Mouse (Mus musculus) neural tube, embryonic 13.5 days (tissue): ENCODE data around the gene Mmgt2. TPM values are rescaled to one million over a fixed set of nuclear protein-coding genes. Genes with fewer than 3 reads are reported as not detected.
"Not testable (repeated sequence)": the region's sequence is repeated elsewhere in the genome, so short reads cannot be mapped to it uniquely, and the experiment has no call there.

ENCODE experiments used
- ATAC-seq: fragments of 200-750 bp; cut with Nextera tagmentation; 2 replicates; pipeline ENCODE4 v1.8.0; 2017; ENCODE audit warnings: low read depth, mild to moderate bottlenecking, moderate TSS enrichment, moderate library complexity
- H3K27ac ChIP-seq: fragments of 300-500 bp; sonication (generic); replicated peaks from 2 replicates; pipeline ENCODE4 v1.5.1; 2015; ENCODE audit warnings: moderate library complexity, mild to moderate bottlenecking, inconsistent platforms
- H3K27me3 ChIP-seq: fragments of 300-500 bp; sonication (generic); 2 replicates; pipeline ENCODE4 v1.6.1; 2015; ENCODE audit warnings: mild to moderate bottlenecking, inconsistent platforms
- H3K36me3 ChIP-seq: fragments of 300-500 bp; sonication (generic); 2 replicates; pipeline ENCODE4 v1.6.1; 2015; ENCODE audit warnings: mild to moderate bottlenecking, inconsistent platforms
- H3K4me1 ChIP-seq: fragments of 300-500 bp; sonication (generic); replicated peaks from 2 replicates; pipeline ENCODE4 v1.6.1; 2015; ENCODE audit warnings: inconsistent platforms
- H3K4me2 ChIP-seq: fragments of 300-500 bp; sonication (generic); 2 replicates; pipeline ENCODE4 v1.6.1; 2015; ENCODE audit warnings: inconsistent platforms, mild to moderate bottlenecking, moderate library complexity
- H3K4me3 ChIP-seq: fragments of 300-500 bp; sonication (generic); 2 replicates; pipeline ENCODE4 v1.5.1; 2015; ENCODE audit warnings: mild to moderate bottlenecking, inconsistent platforms
- H3K9ac ChIP-seq: fragments of 300-500 bp; sonication (generic); 2 replicates; pipeline ENCODE4 v1.6.1; 2015; ENCODE audit warnings: moderate library complexity, mild to moderate bottlenecking, inconsistent platforms
- H3K9me3 ChIP-seq: fragments of 300-500 bp; sonication (generic); 2 replicates; pipeline ENCODE4 v1.6.1; 2016; ENCODE audit warnings: inconsistent platforms
- WGBS: fragments of 180-500 bp; shearing (Covaris S2); methylation state at CpG from one replicate; pipeline ENCODE4 v1.1.7; 2015; 5-methylcytosine and 5-hydroxymethylcytosine counted together
- polyA plus RNA-seq: library from polyadenylated mRNA; unstranded; fragments of >200 nt; fragmentation: Nextera tagmentation; extraction: Ambion mirVana; gene quantifications from 2 replicates; pipeline ENCODE4 v1.2.1, GENCODE M21; 2015

Mmgt2 gene
- polyA plus RNA-seq, 1 experiment from 2014 or later: 21.4 TPM

- no peak for ATAC-seq
- Histone ChIP-seq H3K27ac (no peak overlapping the region; the same call in 1 of the 2 replicates), H3K4me1 (peaks cover 50% of the 10 kb centered on the region)
Measured at GRCm38 (mm10) chr11:62642023-62642844, 6.2 kb upstream of the Mmgt2 start.

GRCm38 (mm10) chr11:62643011-62643631 lies 5.3 kb upstream of the Mmgt2 start:
- 0 out of 2 replicates have a peak overlapping the region, but pooled peaks have one; percentile 46 for H3K27ac ChIP-seq
- H3K9me3 ChIP-seq: no peaks in the 10 kb centered on the region
- H3K4me1 ChIP-seq: peaks cover 58% of the 10 kb centered on the region
- H3K9ac ChIP-seq: no peak overlapping the region
- no peak overlapping the region for H3K4me2 ChIP-seq
- H3K27me3 ChIP-seq: no peaks in the 10 kb centered on the region
- no peak for ATAC-seq
- no peaks in the 10 kb centered on the region for H3K36me3 ChIP-seq
- 73% methylated on average over 8 of the region's 8 CpGs for WGBS
- no peak overlapping the region for H3K4me3 ChIP-seq

More at GRCm38 (mm10) chr11:62642023-62642844, 6.2 kb upstream of the Mmgt2 start:
- Histone ChIP-seq H3K27me3 (no peaks in the 10 kb centered on the region), H3K4me2 (no peak overlapping the region), H3K36me3 (no peaks in the 10 kb centered on the region), H3K4me3 (no peak overlapping the region), H3K9me3 (no peaks in the 10 kb centered on the region), H3K9ac (0 out of 2 replicates have a peak overlapping the region, but pooled peaks have one; percentile 8)
- WGBS: 57% methylated on average over 11 of the region's 11 CpGs

GRCm38 (mm10) chr11:62643681-62644363 lies 4.6 kb upstream of the Mmgt2 start:
- 85% methylated on average over 10 of the region's 10 CpGs for WGBS
- Histone ChIP-seq H3K36me3 (no peaks in the 10 kb centered on the region), H3K9me3 (no peaks in the 10 kb centered on the region), H3K27me3 (no peaks in the 10 kb centered on the region), H3K4me2 (no peak overlapping the region), H3K27ac (0 out of 2 replicates have a peak overlapping the region, but pooled peaks have one; percentile 46), H3K9ac (no peak overlapping the region), H3K4me3 (no peak overlapping the region), H3K4me1 (peaks cover 60% of the 10 kb centered on the region)
- no peak for ATAC-seq

- H3K4me3 ChIP-seq: no peak overlapping the region
- no peaks in the 10 kb centered on the region for H3K27me3 ChIP-seq
- no peak overlapping the region for H3K27ac ChIP-seq
- H3K4me1 ChIP-seq: peaks cover 67% of the 10 kb centered on the region
- H3K4me2 ChIP-seq: no peak overlapping the region
- 94% methylated on average over 5 of the region's 5 CpGs for WGBS
- no peak overlapping the region for H3K9ac ChIP-seq
- no peaks in the 10 kb centered on the region for H3K9me3 ChIP-seq
- no peak for ATAC-seq
- no peaks in the 10 kb centered on the region for H3K36me3 ChIP-seq
Measured at GRCm38 (mm10) chr11:62644602-62645336, 3.7 kb upstream of the Mmgt2 start.

- Histone ChIP-seq H3K4me1 (peaks cover 67% of the 10 kb centered on the region), H3K9ac (no peak overlapping the region), H3K36me3 (no peaks in the 10 kb centered on the region), H3K27me3 (no peaks in the 10 kb centered on the region), H3K27ac (no peak overlapping the region), H3K4me2 (peak overlapping the region; percentile 97), H3K4me3 (no peak overlapping the region), H3K9me3 (no peaks in the 10 kb centered on the region)
- WGBS: 91% methylated on average over 4 of the region's 4 CpGs
- ATAC-seq: no peak
Measured at GRCm38 (mm10) chr11:62645337-62645675, 3.2 kb upstream of the Mmgt2 start.

- Histone ChIP-seq H3K4me1 (peaks cover 67% of the 10 kb centered on the region), H3K9me3 (no peaks in the 10 kb centered on the region), H3K27me3 (no peaks in the 10 kb centered on the region), H3K4me2 (peak overlapping the region; percentile 97), H3K9ac (peak overlapping the region; percentile 17), H3K4me3 (peak overlapping the region; percentile 73), H3K27ac (peak overlapping the region; percentile 46), H3K36me3 (no peaks in the 10 kb centered on the region)
- 34% methylated on average over 8 of the region's 8 CpGs for WGBS
- ATAC-seq: no peak
Measured at GRCm38 (mm10) chr11:62645732-62646494, 2.6 kb upstream of the Mmgt2 start.

GRCm38 (mm10) chr11:62646495-62646843 lies 2.0 kb upstream of the Mmgt2 start:
- no peak for ATAC-seq
- H3K27ac ChIP-seq: peak overlapping the region; percentile 46
- WGBS: 15% methylated on average over 4 of the region's 4 CpGs
- H3K4me2 ChIP-seq: peak overlapping the region; percentile 97
- H3K9ac ChIP-seq: peak overlapping the region; percentile 17; the same call in 1 of the 2 replicates
- H3K36me3 ChIP-seq: no peaks in the 10 kb centered on the region
- H3K4me1 ChIP-seq: peaks cover 67% of the 10 kb centered on the region
- H3K27me3 ChIP-seq: no peaks in the 10 kb centered on the region
- no peaks in the 10 kb centered on the region for H3K9me3 ChIP-seq
- peak overlapping the region; percentile 73 for H3K4me3 ChIP-seq

- Histone ChIP-seq H3K4me1 (peaks cover 64% of the 10 kb centered on the region), H3K27me3 (no peaks in the 10 kb centered on the region), H3K4me3 (peak overlapping the region; percentile 73), H3K27ac (peak overlapping the region; percentile 74; the same call in 1 of the 2 replicates), H3K9ac (peak overlapping the region; percentile 87; the same call in 1 of the 2 replicates), H3K9me3 (no peaks in the 10 kb centered on the region), H3K36me3 (no peaks in the 10 kb centered on the region), H3K4me2 (peak overlapping the region; percentile 97)
- ATAC-seq: no peak
- 55% methylated on average over 7 of the region's 7 CpGs for WGBS
Measured at GRCm38 (mm10) chr11:62646958-62647515, 1.4 kb upstream of the Mmgt2 start.

GRCm38 (mm10) chr11:62647661-62648590 lies 538 bp upstream of the Mmgt2 start, which contains the start of gene Lrrc75a:
Gene Lrrc75a, minus strand, starts transcription at chr11:62648523.
- Histone ChIP-seq H3K36me3 (no peaks in the 10 kb centered on the region), H3K27me3 (no peaks in the 10 kb centered on the region), H3K9ac (peak within 1 kb of the TSS; percentile 87), H3K4me2 (peak within 1 kb of the TSS; percentile 97), H3K4me3 (peak within 1 kb of the TSS; percentile 73), H3K4me1 (peaks cover 59% of the 10 kb centered on the region), H3K27ac (peak within 1 kb of the TSS; percentile 74), H3K9me3 (no peaks in the 10 kb centered on the region)
- WGBS: under 1% methylated on average over 64 of the region's 86 CpGs
- ATAC-seq: peak; percentile 62

- not testable (repeated sequence) for H3K27me3 ChIP-seq, H3K4me3 ChIP-seq, H3K27ac ChIP-seq, H3K4me2 ChIP-seq, H3K36me3 ChIP-seq, H3K9ac ChIP-seq, ATAC-seq, H3K9me3 ChIP-seq
- peaks cover 53% of the 10 kb centered on the region for H3K4me1 ChIP-seq
- WGBS: 91% methylated on average over 4 of the region's 4 CpGs
Measured at GRCm38 (mm10) chr11:62649803-62650202, 1.3 kb downstream of the Mmgt2 start.
